Mouse (Mus musculus): ENCODE measurements around the gene Pik3ap1.

Gene Pik3ap1

DNA sequence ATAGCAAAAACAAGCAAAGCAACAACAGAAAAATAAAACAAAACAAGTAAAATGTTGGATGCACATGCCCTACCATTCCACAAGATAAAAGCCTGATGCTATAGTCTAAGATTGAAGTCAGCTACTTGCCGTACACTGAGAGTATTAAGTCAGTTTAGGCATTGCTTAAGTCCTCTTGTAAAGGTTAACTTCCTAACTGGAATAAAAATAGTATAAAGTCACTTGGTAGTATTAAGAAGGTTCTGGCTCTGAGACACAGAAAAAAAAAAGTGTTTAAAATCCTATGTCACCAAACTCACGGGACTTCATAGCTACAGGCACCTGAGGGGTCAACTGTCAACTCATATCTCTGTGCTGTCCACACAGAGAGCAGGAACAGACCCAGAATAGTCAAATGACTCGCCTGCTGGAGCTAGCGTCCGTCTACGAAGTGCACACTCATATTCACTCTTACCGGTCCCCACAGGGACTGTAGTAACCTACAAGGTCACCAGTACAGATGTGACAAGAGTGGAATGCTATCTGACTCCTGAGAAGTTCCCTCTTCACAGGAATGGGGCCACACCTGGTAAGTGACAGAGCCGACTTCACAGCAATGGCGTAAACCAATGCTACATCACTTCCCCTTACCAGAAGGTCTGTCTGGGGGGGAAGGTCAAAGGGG lies 17.9 kb downstream of the Pik3ap1 start:
- DNase-seq, result no peak

DNA sequence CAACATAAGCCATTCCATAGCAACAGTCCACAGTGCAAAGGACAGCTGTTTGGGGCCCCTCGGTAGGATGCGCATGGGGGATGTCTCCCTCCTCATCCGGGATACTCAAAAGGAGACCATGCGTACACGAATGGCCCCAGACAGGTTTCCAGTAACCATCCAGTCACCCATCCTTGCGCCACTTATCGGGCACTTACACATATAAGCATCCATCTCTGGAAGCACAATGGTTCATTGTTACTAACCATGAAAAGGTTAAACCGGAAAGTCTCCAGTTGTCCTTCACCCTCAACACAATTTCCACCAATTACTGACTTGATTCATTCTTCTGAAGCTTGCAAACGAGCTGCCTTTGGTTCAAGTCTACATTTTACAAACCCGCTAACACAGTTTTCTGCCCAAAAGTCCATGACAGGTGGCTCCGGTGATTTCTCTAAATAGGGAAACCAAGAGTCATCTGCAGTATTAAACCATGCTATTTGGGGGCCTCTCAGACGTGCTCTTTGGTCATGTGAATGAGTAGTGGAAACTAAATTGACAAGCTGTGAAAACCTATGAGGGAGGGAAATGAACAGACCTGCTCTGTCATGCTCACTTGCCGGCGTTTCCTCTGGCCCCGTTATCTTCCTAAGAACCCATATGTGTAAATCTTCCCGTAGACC lies 18.6 kb downstream of the Pik3ap1 start:
- no peak for DNase-seq

DNA sequence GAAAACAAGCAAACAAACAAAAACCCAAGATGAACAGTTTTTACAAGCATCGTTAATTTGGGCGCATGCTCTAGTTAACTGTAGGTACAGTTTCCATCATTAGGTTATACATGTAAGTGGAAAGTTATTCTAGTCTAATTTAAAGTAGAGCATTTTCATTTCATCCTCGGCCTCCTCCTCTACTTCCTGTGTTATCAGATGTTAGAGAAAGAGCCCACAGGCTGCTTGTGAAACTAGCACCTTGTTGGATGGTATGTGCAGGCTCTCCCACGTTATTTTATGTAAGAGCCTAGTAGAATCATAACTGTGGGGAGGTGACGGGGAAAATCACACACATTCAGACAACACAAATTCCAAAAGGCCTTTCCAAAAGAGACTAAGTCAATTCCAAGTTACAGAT lies 19.3 kb downstream of the Pik3ap1 start:
- DNase-seq, result no peak

DNA sequence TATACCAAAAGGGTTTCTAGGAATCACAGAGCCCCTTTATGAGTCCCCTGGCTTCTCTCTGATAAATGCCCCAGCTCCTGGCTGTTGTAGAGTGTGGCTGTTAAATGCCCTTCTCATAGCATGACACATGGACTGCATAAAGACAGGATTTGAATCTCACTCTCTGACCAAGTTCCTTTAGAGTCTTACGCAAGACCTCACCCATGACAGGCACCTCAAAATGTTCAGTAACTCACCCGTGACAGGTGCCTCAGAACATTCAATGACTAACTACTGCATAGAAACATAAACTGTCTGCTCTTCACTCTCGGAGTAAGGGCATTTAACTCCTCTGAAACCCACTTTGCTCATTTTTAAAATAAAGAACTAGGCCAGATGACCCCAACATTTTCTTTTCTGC lies 20.4 kb downstream of the Pik3ap1 start:
- no peak for DNase-seq

DNA sequence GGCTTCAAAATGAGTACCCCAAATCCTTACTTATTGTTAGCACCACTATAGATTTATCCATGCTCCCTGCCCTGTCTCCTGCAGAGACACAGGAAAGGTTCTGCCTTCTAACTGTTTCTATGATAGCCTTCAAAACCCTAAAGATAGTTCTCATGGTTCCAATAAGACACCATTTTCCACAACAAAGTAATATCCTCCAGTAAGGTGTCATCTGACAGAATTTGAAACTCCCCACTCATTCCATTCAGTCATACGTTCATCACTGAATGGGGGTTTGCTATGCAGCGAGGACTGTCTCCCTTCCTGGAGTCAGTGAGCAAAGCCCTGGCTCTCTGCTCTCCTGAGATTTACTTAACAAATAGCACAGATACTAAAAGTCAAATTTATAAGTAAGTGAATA lies 21.9 kb downstream of the Pik3ap1 start:
- DNase-seq, result no peak

DNA sequence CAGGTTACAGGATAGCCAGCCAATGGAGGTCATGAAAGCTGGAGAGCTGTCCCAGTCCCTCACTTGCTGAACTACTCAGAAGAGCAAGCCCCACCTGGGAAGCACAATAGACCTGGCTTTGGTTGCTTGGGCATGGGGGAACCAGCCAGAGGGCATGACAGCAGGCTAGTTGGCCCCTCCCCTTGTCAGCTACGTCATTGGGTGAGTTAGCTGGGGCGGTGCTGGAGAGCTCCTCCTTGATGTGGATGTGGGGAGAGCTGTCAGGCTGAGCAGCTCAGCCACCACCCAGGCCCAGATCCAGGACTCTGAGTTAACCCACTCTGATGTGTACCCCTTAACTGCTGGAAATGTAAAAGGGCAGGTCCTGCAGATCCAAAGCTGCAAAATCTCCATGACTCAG lies 24.4 kb downstream of the Pik3ap1 start:
- no peak for DNase-seq

DNA sequence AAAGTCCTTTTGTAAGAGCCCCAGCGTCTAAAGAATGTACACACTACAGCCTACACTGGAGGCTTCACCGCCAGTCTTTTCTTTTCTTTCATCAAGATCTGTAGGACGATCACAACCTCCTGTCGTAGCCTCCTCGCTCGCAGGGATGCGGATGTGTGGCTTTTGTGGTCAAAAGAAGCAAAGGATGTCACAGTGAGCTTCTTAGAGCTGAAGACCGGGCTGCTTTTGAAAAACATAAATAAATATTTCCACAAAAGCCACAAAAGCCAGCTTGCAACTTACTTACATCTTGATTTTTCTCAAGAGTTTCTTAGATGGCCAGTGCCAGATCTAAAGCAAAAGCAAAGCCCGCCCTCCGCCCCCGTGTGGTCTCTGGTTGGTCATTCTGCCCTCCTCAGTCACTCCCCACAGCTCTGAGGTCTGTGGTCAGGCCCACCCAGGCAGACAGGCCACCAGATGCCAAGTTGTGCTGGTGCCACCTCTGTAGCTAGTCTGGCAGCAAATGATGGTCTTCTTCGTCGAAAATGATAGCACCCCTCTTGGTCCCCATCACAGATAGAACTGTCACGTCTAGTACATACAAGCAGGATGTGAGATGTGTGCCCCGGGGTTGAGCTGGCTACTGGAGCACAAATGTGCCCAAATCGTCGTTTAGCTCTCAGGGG lies 30.5 kb downstream of the Pik3ap1 start:
- no peak for DNase-seq

DNA sequence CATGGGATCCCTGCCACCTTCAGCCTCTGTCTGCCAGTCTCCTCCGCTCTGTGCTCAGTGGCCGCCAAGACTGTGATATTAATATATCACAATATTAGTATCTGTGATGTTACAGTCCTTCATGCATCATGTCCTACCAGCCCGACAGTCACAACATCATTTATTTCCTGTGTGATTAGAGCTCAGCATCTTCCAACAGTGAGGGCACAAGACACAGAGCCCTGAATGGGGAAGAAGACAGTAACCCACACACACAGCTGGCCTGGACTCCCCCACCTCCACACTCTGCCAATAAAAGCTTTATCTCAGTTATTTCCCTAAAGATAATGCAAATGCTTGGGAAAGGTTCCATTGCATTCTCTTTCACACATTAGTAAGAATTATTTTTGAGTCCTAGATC lies 35.3 kb downstream of the Pik3ap1 start:
- DNase-seq, result no peak

DNA sequence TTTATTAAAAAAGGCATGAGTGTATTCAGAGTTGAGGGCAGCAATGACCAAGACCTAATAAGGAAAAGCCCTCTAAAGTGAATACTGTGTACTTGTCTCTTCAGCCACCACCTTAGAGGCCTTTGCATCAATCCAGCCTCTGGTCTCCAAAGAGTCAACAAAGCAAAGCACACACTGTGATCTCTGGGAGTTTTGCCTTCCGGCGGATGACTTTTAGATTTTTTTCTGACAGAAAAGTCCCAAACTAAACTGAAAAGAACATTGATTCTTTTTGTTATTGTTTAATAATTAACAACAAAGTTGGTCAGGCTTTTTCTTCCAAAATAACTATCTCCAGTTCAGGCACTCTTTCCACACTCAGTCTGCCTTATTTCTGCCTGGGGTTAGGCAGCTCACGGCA lies 36.7 kb downstream of the Pik3ap1 start:
- DNase-seq, result no peak

DNA sequence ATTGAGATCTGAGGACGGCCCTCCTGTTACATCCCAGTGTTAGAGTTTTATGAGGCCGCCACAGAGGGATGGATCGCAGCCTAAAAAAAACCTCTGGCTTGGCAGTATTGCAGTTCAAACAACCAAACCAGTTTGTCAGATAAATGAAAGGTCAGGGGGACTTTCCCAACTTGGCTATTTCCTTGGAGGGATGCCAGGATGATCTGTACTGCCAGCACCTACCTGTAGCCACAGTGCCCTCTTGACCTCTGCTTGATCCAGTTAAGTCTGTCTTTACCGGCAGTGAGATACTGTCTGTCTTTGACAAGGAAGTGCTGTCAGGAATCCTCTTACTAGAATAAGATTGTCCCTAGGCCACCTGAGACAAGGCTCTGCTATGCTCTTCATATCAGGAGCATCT lies 37.6 kb downstream of the Pik3ap1 start:
- DNase-seq, result no peak

DNA sequence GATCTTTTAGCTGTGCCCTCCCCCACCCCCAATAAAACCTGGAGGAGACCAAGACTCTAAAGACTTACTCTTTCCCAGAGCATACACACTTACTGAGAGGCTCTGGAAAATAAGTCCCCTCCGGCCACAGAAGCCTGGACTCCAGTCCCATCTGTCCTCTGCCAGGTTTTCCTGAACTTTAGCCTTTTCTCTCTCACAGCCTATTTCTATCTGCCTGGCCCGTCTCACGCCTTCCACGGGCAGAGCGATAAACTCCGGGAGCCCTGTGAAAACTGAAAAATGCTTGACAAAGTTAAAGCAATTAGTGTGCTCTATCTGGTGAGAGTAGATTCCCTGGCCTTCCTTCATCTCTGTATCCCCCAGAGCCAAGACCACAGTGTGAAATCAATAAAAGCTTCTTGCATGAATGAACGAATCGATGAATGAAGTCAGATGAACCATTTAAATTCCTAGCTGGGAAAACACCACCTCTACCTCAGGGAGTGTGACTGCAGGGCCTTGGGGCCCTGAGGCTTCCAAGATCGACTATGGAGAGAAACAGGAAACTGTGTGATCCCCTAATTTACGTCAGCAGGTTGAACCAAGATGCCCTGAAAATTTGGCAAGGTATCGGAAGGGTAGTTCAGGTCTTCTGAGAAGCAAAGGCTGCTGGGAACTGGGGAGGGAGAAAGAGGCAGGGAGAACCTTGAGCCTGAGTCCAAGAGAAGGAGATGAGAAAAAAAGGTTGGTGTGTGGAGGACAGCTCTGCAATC lies 38.6 kb downstream of the Pik3ap1 start:
- no peak for DNase-seq

DNA sequence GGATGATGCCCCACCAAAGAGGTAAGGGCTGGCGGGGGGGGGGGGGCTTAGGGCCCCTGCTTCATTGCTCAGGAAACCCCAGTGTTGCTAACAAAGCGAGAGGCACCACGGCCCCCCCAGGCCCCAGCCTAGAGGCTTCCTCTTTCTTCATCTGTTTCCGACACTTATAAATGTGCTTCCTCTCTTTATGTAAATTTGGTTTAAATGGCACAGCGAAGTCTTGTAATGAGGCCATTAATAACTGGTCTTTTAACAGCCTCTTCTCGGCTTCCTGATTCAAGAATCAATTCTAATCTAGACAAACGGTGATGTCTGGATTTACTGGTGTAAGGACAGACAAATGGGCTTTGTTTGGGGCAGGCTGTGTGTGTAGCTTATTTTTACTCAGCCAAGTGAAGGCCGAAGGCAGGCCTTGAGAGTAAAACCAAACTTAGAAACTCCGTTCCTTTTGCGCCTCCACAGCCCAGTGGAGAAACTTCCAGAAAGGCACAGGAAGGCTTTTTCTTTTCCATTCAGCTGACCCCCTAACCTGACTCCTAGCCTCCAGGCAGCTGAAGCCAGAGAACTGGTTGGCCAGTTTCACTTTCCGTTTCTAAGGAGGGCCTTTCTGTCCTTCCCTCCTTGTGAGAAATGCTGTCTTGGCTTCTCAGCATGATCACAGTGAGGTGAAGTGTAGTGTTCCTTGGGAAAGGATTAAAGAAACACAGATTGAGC lies 39.7 kb downstream of the Pik3ap1 start:
- DNase-seq, result peak; percentile 57

DNA sequence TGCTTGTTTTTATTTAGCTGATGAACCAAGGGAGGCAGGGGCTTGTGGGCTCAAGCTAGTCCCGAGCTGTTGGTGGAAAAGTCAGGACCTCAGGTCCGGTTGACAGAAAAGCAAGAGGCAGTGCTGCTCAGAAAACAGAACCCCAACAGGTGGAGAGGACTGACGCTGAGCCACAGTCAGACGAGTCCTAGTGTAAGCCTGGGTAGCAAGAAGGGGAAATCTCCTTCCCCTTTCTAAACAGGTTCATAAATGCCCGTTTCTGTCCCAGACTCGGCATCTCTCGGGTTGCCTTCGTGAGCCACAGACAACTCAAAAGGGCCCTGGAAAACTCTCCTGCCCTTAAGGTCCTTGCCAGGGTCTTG lies 40.3 kb downstream of the Pik3ap1 start:
- DNase-seq, result no peak

DNA sequence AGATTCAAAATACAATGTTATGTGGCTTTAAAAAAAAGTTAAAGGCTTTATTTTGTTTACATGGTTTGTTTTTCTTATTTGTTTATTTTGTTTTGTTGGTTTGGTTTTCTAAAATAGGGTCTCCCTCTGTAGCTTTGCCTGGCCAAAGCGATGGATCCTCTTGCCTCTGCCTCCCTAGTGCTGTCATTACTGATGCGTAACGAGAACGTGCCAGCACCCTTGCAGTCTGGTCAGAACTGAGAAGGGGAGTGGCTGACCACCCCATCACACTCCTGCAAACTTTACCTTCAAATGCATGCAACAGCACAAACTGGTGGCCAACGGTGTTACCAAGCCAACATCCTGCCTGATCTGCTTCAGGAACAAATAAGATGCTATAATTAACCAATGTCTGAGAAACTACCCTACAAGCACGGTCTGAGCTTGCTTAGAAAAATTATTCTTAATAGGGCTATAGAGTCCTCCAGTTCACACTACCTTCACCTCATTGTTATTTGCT lies 42.3 kb downstream of the Pik3ap1 start:
- DNase-seq, result no peak

DNA sequence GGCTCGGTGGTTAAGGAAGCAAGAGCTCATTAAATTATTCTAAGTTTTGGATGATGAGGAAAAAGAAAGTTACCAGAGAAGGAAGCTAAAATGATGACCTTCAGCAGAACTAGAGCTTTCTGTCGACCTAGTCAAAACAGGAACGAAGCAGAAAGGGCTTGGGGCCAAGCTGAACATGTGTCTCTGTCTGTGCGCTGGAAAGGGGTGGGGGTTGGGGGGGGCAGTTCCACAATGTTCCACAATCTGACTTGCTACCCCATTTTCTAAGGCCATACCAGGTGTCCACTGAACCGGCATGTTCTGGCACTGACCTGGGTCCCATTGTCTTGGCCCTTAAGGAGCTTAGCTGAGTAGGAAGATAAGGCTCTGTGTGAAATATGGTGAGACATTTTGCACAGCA lies 43.2 kb downstream of the Pik3ap1 start:
- DNase-seq, result no peak

DNA sequence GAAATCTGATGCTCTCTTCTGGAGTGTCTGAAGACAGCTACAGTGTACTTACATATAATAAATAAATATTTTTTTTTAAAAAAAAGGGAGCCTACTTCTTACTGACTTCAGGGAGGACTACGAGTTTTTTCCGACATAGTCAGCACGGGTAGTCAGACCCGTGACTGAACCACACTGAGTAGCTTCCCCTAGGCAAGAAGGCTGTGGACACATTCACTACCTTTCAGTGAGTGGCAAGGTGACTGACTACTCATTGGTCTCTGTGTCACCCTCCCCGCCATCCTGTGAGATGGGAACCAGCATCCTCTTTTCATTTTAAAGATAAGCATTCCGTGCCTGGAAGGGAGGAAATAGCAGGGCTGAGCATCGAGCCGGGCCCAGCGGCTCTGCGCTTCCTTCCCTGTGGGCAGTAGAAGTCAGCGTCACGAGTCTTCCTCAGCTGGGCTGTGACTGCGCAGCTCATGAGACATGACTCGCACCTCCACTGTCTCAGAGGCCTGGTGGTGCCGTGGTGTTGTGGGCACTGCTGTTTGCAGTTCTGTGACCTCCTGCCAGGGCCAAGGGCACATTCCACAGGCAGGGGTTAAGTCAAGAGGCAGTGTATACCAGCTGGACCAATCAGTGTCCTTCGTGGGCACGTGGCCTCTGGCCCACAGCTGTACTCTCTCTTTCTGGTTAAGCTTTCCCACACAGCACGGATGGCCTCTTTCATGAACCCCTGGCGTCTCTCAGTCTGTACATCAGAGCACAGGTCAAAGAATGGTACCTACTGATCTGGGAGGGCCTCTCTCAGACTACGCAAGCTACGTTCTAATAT lies 45.7 kb downstream of the Pik3ap1 start:
- DNase-seq, result peak; percentile 27

DNA sequence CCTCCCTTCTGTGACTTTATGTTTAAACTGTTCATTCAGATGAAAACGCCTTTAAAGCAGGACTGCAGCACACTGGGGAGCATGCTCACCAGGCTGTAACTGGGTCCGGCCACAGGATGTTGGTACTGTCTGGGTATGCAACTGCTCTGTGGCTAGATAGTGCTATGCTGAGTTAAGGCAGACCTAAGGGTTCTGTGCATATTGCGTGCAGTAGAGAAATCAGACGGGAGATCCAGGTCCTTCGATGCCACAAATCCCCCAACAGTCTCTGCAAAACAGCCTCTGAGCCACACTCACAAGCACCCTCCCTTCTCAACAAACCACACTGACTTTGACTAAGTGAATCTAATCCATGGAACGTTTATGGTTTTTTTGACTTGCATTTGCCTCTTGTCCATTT lies 46.5 kb downstream of the Pik3ap1 start:
- no peak for DNase-seq

DNA sequence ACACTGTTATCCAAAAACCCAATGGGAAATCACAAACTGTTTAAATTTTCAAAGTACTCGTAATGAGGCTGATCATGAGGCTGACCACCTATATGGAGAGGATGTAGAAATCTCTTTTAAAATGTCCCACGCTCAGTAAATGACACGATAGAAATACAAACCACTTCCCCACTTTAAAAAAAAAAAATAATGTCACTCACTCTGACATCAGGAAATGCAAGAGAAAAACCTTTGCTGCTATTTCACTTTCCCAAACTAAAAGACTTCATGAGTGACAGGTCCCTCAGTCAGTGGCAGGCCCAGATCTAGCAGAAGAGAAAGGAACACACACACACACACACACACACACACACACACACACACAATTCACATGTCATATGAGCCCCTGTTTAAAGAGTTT lies 49.2 kb downstream of the Pik3ap1 start:
- DNase-seq, result no peak

DNA sequence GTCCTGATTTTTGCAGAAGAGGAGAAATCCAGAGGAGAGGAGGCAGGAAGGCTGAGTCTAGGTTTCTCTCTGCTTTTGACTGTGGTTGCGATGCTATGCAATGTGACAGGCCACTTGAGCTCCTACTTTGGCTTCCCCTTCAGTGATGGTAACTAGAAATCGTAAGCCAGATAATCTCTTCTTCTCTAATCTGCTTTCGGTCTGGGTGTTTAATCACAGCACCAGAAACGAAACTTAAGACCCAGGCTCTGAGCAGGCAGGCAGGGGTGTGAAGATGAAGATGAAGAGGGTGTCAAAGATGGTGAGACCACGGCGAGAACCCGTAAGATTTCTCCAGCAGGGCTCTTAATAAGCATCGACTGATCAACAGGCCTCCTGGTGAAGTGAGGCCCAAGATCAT lies 51.9 kb downstream of the Pik3ap1 start:
- DNase-seq, result no peak

DNA sequence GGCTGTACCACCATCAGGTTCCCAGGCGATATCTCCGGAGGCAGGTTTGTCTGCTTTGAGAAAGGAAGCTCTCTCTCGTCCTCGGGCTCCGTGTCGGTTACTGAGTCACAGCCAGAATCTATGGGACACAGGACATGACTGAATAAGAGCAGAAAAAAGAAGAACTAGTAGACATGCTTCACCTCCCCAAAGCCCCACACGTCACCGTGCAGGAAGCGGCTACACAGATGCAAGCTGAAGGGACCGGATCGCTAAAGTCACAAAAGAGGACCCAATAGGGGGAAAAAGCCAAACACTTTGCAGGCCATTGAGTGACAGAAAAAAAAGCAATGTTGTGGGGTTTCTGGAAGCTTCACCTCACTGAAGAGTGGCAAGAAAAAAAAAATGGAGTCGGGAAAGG lies 52.7 kb downstream of the Pik3ap1 start:
- DNase-seq, result no peak

DNA sequence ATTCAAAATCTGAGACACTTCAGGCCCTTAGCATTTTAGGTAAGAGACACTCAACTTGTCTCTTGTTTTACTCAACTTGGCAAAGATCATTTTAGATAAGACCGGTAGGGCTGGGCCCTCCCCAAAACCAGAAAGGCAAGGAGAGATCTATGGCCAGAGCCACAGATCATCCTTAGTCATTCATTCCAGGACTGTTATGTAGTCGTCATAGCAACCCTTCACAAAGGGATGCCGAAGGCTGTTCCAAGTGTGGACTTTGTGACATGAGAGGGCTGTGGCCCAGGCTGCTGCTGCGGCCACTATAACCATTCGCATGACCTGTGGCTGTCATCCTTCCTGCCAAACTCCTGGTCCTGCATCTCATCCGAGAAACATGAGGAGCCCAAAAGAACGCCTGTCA lies 54.5 kb downstream of the Pik3ap1 start:
- DNase-seq, result no peak

DNA sequence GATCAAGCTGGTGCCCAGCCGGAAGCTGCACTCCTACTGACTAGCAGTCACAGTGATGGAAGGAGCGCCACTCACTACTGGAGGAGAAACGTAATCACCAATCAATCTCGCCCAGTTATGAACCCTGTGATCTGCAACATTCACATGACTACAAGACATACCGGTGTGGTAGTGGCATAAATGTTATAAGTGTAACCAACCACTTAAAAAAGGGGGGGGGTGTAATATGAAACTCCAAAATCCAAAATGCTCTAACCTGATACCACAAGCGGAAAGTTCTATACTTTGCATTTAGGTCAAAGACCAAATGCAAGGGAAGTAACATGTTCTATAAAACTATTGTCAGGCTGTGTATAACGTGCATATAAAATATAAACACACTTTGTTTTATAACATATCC lies 54.9 kb downstream of the Pik3ap1 start:
- no peak for DNase-seq
